Mouse (Mus musculus): ENCODE measurements around the gene Pik3r5. TPM values are rescaled to one million over a fixed set of nuclear protein-coding genes. Genes with fewer than 3 reads are reported as not detected.

Gene Pik3r5
- polyA plus RNA-seq, 1 experiment from 2014 or later = 0.26 TPM

GRCm38 (mm10) chr11:68483213-68483612 is 51.3 kb downstream of the Pik3r5 start:
- H3K4me2 ChIP-seq (ENCODE audit: low read length) = no peak overlapping the region

GRCm38 (mm10) chr11:68484431-68484830 is 52.5 kb downstream of the Pik3r5 start:
- Histone ChIP-seq H3K4me2 (ENCODE audit: low read length) (no peak overlapping the region), H3K27me3 (replicated peaks; ENCODE audit: control insufficient read depth, insufficient read depth, low read length) (no peaks in the 10 kb centered on the region), H3K4me1 (ENCODE audit: control insufficient read depth, insufficient read depth, low read depth, low read length) (no peaks in the 10 kb centered on the region; the same call in 1 of the 2 replicates), H3K9me3 (ENCODE audit: control insufficient read depth, low read length) (no peaks in the 10 kb centered on the region), H3K4me3 (ENCODE audit: low read length) (no peak overlapping the region), H3K36me3 (ENCODE audit: control insufficient read depth, insufficient read depth, low read length) (no peaks in the 10 kb centered on the region), H3K27ac (ENCODE audit: low read depth, low read length) (no peak overlapping the region), H3K9ac (ENCODE audit: low read depth, low read length) (no peak overlapping the region)
- 65% methylated on average over 3 of the region's 3 CpGs for WGBS
- ATAC-seq = 0 out of 2 replicates have a peak, but pooled peaks have one; percentile 48

More at GRCm38 (mm10) chr11:68483213-68483612, 51.3 kb downstream of the Pik3r5 start:
- H3K4me1 ChIP-seq (ENCODE audit: control insufficient read depth, insufficient read depth, low read depth, low read length) = no peaks in the 10 kb centered on the region; the same call in 1 of the 2 replicates
- H3K36me3 ChIP-seq (ENCODE audit: control insufficient read depth, insufficient read depth, low read length) = no peaks in the 10 kb centered on the region
- no peak overlapping the region for H3K9ac ChIP-seq (ENCODE audit: low read depth, low read length)
- no peak overlapping the region for H3K27ac ChIP-seq (ENCODE audit: low read depth, low read length)
- no peak overlapping the region for H3K4me3 ChIP-seq (ENCODE audit: low read length)
- H3K27me3 ChIP-seq (replicated peaks; ENCODE audit: control insufficient read depth, insufficient read depth, low read length) = no peaks in the 10 kb centered on the region
- no peaks in the 10 kb centered on the region for H3K9me3 ChIP-seq (ENCODE audit: control insufficient read depth, low read length)
- no peak for ATAC-seq
- WGBS = 87% methylated on average over 6 of the region's 6 CpGs

- ATAC-seq = peak; percentile 74
- WGBS = 37% methylated on average over 8 of the region's 8 CpGs
- no peak overlapping the region for H3K27ac ChIP-seq (ENCODE audit: low read depth, low read length)
Measured at GRCm38 (mm10) chr11:68485206-68485942, 53.5 kb downstream of the Pik3r5 start.

GRCm38 (mm10) chr11:68486093-68486492 is 54.2 kb downstream of the Pik3r5 start:
- no peak for ATAC-seq
- H3K27ac ChIP-seq (ENCODE audit: low read depth, low read length) = no peak overlapping the region
- WGBS = 95% methylated on average over 3 of the region's 3 CpGs

More at GRCm38 (mm10) chr11:68485206-68485942, 53.5 kb downstream of the Pik3r5 start:
- H3K4me3 ChIP-seq (ENCODE audit: low read length) = no peak overlapping the region
- H3K4me1 ChIP-seq (ENCODE audit: control insufficient read depth, insufficient read depth, low read depth, low read length) = no peaks in the 10 kb centered on the region; the same call in 1 of the 2 replicates
- H3K4me2 ChIP-seq (ENCODE audit: low read length) = no peak overlapping the region
- H3K9ac ChIP-seq (ENCODE audit: low read depth, low read length) = peak overlapping the region; percentile 31; the same call in 1 of the 2 replicates
- H3K36me3 ChIP-seq (ENCODE audit: control insufficient read depth, insufficient read depth, low read length) = no peaks in the 10 kb centered on the region
- H3K27me3 ChIP-seq (replicated peaks; ENCODE audit: control insufficient read depth, insufficient read depth, low read length) = no peaks in the 10 kb centered on the region
- H3K9me3 ChIP-seq (ENCODE audit: control insufficient read depth, low read length) = no peaks in the 10 kb centered on the region

GRCm38 (mm10) chr11:68487720-68488119 is 55.8 kb downstream of the Pik3r5 start:
- WGBS = 89% methylated on average over 10 of the region's 10 CpGs
- H3K27ac ChIP-seq (ENCODE audit: low read depth, low read length) = no peak overlapping the region
- no peaks in the 10 kb centered on the region for H3K27me3 ChIP-seq (replicated peaks; ENCODE audit: control insufficient read depth, insufficient read depth, low read length)
- H3K36me3 ChIP-seq (ENCODE audit: control insufficient read depth, insufficient read depth, low read length) = no peaks in the 10 kb centered on the region
- H3K4me2 ChIP-seq (ENCODE audit: low read length) = no peak overlapping the region
- no peaks in the 10 kb centered on the region for H3K9me3 ChIP-seq (ENCODE audit: control insufficient read depth, low read length)
- no peak overlapping the region for H3K9ac ChIP-seq (ENCODE audit: low read depth, low read length)
- no peaks in the 10 kb centered on the region; the same call in 1 of the 2 replicates for H3K4me1 ChIP-seq (ENCODE audit: control insufficient read depth, insufficient read depth, low read depth, low read length)
- H3K4me3 ChIP-seq (ENCODE audit: low read length) = no peak overlapping the region
- ATAC-seq = no peak

More at GRCm38 (mm10) chr11:68486093-68486492, 54.2 kb downstream of the Pik3r5 start:
- H3K9me3 ChIP-seq (ENCODE audit: control insufficient read depth, low read length) = no peaks in the 10 kb centered on the region
- H3K27me3 ChIP-seq (replicated peaks; ENCODE audit: control insufficient read depth, insufficient read depth, low read length) = no peaks in the 10 kb centered on the region
- no peak overlapping the region for H3K4me2 ChIP-seq (ENCODE audit: low read length)
- no peak overlapping the region for H3K4me3 ChIP-seq (ENCODE audit: low read length)
- no peaks in the 10 kb centered on the region for H3K36me3 ChIP-seq (ENCODE audit: control insufficient read depth, insufficient read depth, low read length)
- H3K9ac ChIP-seq (ENCODE audit: low read depth, low read length) = no peak overlapping the region
- no peaks in the 10 kb centered on the region; the same call in 1 of the 2 replicates for H3K4me1 ChIP-seq (ENCODE audit: control insufficient read depth, insufficient read depth, low read depth, low read length)

GRCm38 (mm10) chr11:68488256-68488824 is 56.4 kb downstream of the Pik3r5 start:
- no peak for ATAC-seq
- no peak overlapping the region for H3K9ac ChIP-seq (ENCODE audit: low read depth, low read length)
- WGBS = 73% methylated on average over 6 of the region's 6 CpGs

GRCm38 (mm10) chr11:68489236-68489635 is 57.3 kb downstream of the Pik3r5 start:
- Histone ChIP-seq H3K9me3 (ENCODE audit: control insufficient read depth, low read length) (no peaks in the 10 kb centered on the region), H3K9ac (ENCODE audit: low read depth, low read length) (no peak overlapping the region), H3K27me3 (replicated peaks; ENCODE audit: control insufficient read depth, insufficient read depth, low read length) (no peaks in the 10 kb centered on the region), H3K4me2 (ENCODE audit: low read length) (no peak overlapping the region), H3K4me3 (ENCODE audit: low read length) (no peak overlapping the region), H3K4me1 (ENCODE audit: control insufficient read depth, insufficient read depth, low read depth, low read length) (no peaks in the 10 kb centered on the region; the same call in 1 of the 2 replicates), H3K36me3 (ENCODE audit: control insufficient read depth, insufficient read depth, low read length) (no peaks in the 10 kb centered on the region), H3K27ac (ENCODE audit: low read depth, low read length) (no peak overlapping the region)
- WGBS = 19% methylated on average over 2 of the region's 2 CpGs
- no peak for ATAC-seq

More at GRCm38 (mm10) chr11:68488256-68488824, 56.4 kb downstream of the Pik3r5 start:
- H3K36me3 ChIP-seq (ENCODE audit: control insufficient read depth, insufficient read depth, low read length) = no peaks in the 10 kb centered on the region
- H3K27ac ChIP-seq (ENCODE audit: low read depth, low read length) = no peak overlapping the region
- no peak overlapping the region for H3K4me3 ChIP-seq (ENCODE audit: low read length)
- H3K9me3 ChIP-seq (ENCODE audit: control insufficient read depth, low read length) = no peaks in the 10 kb centered on the region
- H3K27me3 ChIP-seq (replicated peaks; ENCODE audit: control insufficient read depth, insufficient read depth, low read length) = no peaks in the 10 kb centered on the region
- no peaks in the 10 kb centered on the region; the same call in 1 of the 2 replicates for H3K4me1 ChIP-seq (ENCODE audit: control insufficient read depth, insufficient read depth, low read depth, low read length)
- H3K4me2 ChIP-seq (ENCODE audit: low read length) = no peak overlapping the region

GRCm38 (mm10) chr11:68492592-68492991 is 60.7 kb downstream of the Pik3r5 start:
- no peak overlapping the region for H3K4me2 ChIP-seq (ENCODE audit: low read length)
- H3K9me3 ChIP-seq (ENCODE audit: control insufficient read depth, low read length) = no peaks in the 10 kb centered on the region
- no peaks in the 10 kb centered on the region for H3K4me1 ChIP-seq (ENCODE audit: control insufficient read depth, insufficient read depth, low read depth, low read length)
- WGBS = 93% methylated on average over 10 of the region's 11 CpGs
- H3K27ac ChIP-seq (ENCODE audit: low read depth, low read length) = no peak overlapping the region
- H3K4me3 ChIP-seq (ENCODE audit: low read length) = no peak overlapping the region
- no peak for ATAC-seq
- H3K36me3 ChIP-seq (ENCODE audit: control insufficient read depth, insufficient read depth, low read length) = no peaks in the 10 kb centered on the region
- no peaks in the 10 kb centered on the region for H3K27me3 ChIP-seq (replicated peaks; ENCODE audit: control insufficient read depth, insufficient read depth, low read length)
- no peak overlapping the region for H3K9ac ChIP-seq (ENCODE audit: low read depth, low read length)

- Histone ChIP-seq H3K9me3 (ENCODE audit: control insufficient read depth, low read length) (no peaks in the 10 kb centered on the region), H3K27me3 (replicated peaks; ENCODE audit: control insufficient read depth, insufficient read depth, low read length) (no peaks in the 10 kb centered on the region), H3K27ac (ENCODE audit: low read depth, low read length) (no peak overlapping the region), H3K9ac (ENCODE audit: low read depth, low read length) (no peak overlapping the region), H3K4me2 (ENCODE audit: low read length) (no peak overlapping the region), H3K4me3 (ENCODE audit: low read length) (no peak overlapping the region), H3K4me1 (ENCODE audit: control insufficient read depth, insufficient read depth, low read depth, low read length) (no peaks in the 10 kb centered on the region), H3K36me3 (ENCODE audit: control insufficient read depth, insufficient read depth, low read length) (no peaks in the 10 kb centered on the region)
- 79% methylated on average over 5 of the region's 5 CpGs for WGBS
- no peak for ATAC-seq
Measured at GRCm38 (mm10) chr11:68493760-68494159, 61.8 kb downstream of the Pik3r5 start.

Data from hindbrain, embryonic 16.5 days (tissue).